Mouse (Mus musculus) intestine, postnatal 0 days (tissue): ENCODE measurements around the gene Zdhhc8. TPM values are rescaled to one million over a fixed set of nuclear protein-coding genes. Genes with fewer than 3 reads are reported as not detected.

Source experiments
- ATAC-seq: fragments of 200-750 bp; cut with Nextera tagmentation; 2 replicates; pipeline ENCODE4 v1.8.0; 2017; ENCODE audit warnings: mild to moderate bottlenecking, moderate TSS enrichment, moderate library complexity
- H3K27ac ChIP-seq: fragments of 300-500 bp; sonication (generic); 2 replicates; pipeline ENCODE4 v1.5.1; 2014; ENCODE audit warnings: mild to moderate bottlenecking, low read depth, low read length, moderate library complexity
- H3K27me3 ChIP-seq: fragments of 300-500 bp; sonication (generic); replicated peaks from 2 replicates; pipeline ENCODE4 v1.6.1; 2014; ENCODE audit warnings: low read length, mixed read lengths; ENCODE audit not compliant: control insufficient read depth, insufficient read depth
- H3K36me3 ChIP-seq: fragments of 300-500 bp; sonication (generic); 2 replicates; pipeline ENCODE4 v1.6.1; 2014; ENCODE audit warnings: mild to moderate bottlenecking, moderate library complexity; ENCODE audit not compliant: control insufficient read depth, insufficient read depth
- H3K4me1 ChIP-seq: fragments of 300-500 bp; sonication (generic); replicated peaks from 2 replicates; pipeline ENCODE4 v1.6.1; 2014; ENCODE audit warnings: antibody characterized with exemption, low read length, mixed read lengths; ENCODE audit not compliant: control insufficient read depth, insufficient read depth
- H3K4me2 ChIP-seq: fragments of 300-500 bp; sonication (generic); replicated peaks from 2 replicates; pipeline ENCODE4 v1.6.1; 2014; ENCODE audit warnings: low read depth, mild to moderate bottlenecking, moderate library complexity
- H3K4me3 ChIP-seq: fragments of 300-500 bp; sonication (generic); 2 replicates; pipeline ENCODE4 v1.5.1; 2014; ENCODE audit warnings: low read depth, low read length
- H3K9ac ChIP-seq: fragments of 300-500 bp; sonication (generic); 2 replicates; pipeline ENCODE4 v1.6.1; 2014; ENCODE audit warnings: mild to moderate bottlenecking, low read depth, low read length
- H3K9me3 ChIP-seq: fragments of 300-500 bp; sonication (generic); 2 replicates; pipeline ENCODE4 v1.6.1; 2016; ENCODE audit warnings: mixed run types; ENCODE audit not compliant: control insufficient read depth
- CTCF ChIP-seq: sonication (generic); IDR thresholded peaks from 2 replicates; pipeline ENCODE4 v1.5.1; 2016; ENCODE audit warnings: low read depth, mild to moderate bottlenecking, control low read depth, antibody characterized with exemption, moderate library complexity
- WGBS: fragments of 180-500 bp; shearing (Covaris S2); extraction: QIAGEN DNeasy Blood & Tissue Kit; methylation state at CpG from one replicate; pipeline ENCODE4 v1.1.7; 2014; 5-methylcytosine and 5-hydroxymethylcytosine counted together
- microRNA counts: library from miRNA; unstranded; fragments of <30 nt; microRNA quantifications from one replicate; lab custom pipeline; 2016
- microRNA-seq: library from miRNA; unstranded; fragments of <30 nt; microRNA quantifications from one replicate; pipeline ENCODE4, GENCODE M21; 2016
- polyA plus RNA-seq: library from polyadenylated mRNA; unstranded; fragments of >200 nt; fragmentation: Nextera tagmentation; extraction: Ambion mirVana; gene quantifications from 2 replicates; pipeline ENCODE4 v1.2.1, GENCODE M21; 2015

Zdhhc8 gene
- polyA plus RNA-seq, 1 experiment from 2014 or later: 4.3 TPM

DNA sequence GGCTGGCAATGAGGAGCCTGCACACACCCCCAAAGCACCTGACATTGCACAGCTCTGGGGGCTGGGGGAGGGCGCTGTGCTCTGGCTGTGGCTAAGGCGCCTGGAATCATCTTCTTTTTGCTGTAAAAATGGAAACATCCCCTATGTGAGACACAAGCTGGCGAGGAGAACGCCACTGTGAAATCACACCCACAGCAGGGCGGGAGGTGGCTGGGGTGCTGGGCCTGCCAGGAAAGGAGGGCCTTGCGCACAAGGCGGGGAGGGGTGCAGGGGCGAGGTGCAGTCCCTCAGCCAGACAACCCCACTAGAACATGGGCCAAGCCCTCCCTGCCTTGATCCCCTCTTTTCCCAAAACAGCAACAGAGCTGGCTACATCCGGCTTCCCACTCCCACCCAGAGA lies 61.7 kb downstream of the Zdhhc8 start:
- no peak for TF ChIP-seq CTCF
- no peaks in the 10 kb centered on the region for H3K27me3 ChIP-seq
- no peaks in the 10 kb centered on the region for H3K9me3 ChIP-seq
- H3K9ac ChIP-seq: no peak overlapping the region
- H3K4me2 ChIP-seq: no peak overlapping the region
- ATAC-seq: no peak
- H3K27ac ChIP-seq: no peak overlapping the region
- H3K4me3 ChIP-seq: no peak overlapping the region
- WGBS: 80% methylated on average over 9 of the region's 9 CpGs
- H3K36me3 ChIP-seq: no peaks in the 10 kb centered on the region
- H3K4me1 ChIP-seq: no peaks in the 10 kb centered on the region

DNA sequence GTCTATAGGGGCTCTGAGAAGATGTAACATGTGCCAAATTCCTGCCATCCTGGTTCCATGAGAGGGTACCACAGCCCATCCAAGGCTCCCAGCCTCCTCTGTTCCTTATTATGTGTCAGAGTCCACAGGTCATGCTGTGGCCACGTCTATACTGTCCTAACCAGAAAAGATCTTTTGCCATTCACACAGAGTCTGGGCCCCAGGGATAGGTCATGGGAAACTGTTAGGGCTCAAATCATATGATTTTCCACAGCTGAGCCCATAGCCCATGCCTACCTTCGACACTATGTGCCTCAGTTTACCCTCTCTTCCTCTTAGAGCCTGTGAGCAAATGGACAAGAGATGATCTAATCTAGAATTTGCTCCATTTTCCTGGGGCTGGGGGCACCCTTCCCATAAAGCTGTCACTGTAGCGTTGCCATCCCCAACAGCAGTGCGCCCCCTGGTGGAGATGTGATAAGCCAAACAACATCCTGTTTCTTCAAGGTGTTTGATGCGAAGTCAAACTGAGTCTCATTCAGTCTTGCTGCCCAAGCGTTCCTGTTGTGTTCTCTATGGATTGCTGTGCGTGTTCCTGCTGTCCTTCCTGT lies 62.6 kb downstream of the Zdhhc8 start:
- no peaks in the 10 kb centered on the region for H3K4me1 ChIP-seq
- ATAC-seq: no peak
- H3K27me3 ChIP-seq: no peaks in the 10 kb centered on the region
- H3K4me3 ChIP-seq: no peak overlapping the region
- TF ChIP-seq CTCF: peak; percentile 99
- H3K9me3 ChIP-seq: no peaks in the 10 kb centered on the region
- H3K9ac ChIP-seq: no peak overlapping the region
- no peak overlapping the region for H3K4me2 ChIP-seq
- WGBS: 12% methylated on average over 7 of the region's 7 CpGs
- no peaks in the 10 kb centered on the region for H3K36me3 ChIP-seq
- no peak overlapping the region for H3K27ac ChIP-seq

MicroRNA genes within 50 kb of the gene (microRNA counts, 519-probe panel; counts per million panel counts)
- microRNA mmu-miR-1306 (lab: Ali Mortazavi, UCI): not detected

Small RNAs within 50 kb of the gene (microRNA-seq; reads per million reads assigned to microRNA genes)
- 0.82 reads per million for gene Gm24572
- gene Mir1306: 89.7 reads per million, percentile 46 among the genes with 10 or more reads in this experiment

Other genes starting within 250 kb of the Zdhhc8 start
- gene Dgcr6, start 182.3 kb downstream of the Zdhhc8 start, polyA plus RNA-seq: 98.4 and 106 TPM in 2 replicates
- 23.2 and 40.9 TPM in 2 replicates for gene Prodh, start 144.9 kb downstream of the Zdhhc8 start, polyA plus RNA-seq
- 1.6 and 1.9 TPM in 2 replicates for gene Rtn4r, start 107.5 kb downstream of the Zdhhc8 start, polyA plus RNA-seq
- gene Ccdc188, start 17.3 kb downstream of the Zdhhc8 start, polyA plus RNA-seq: not detected in 2 replicates
- gene Trmt2a, start 13.5 kb upstream of the Zdhhc8 start, polyA plus RNA-seq: 26.1 and 28.7 TPM in 2 replicates
- gene Ranbp1, start 13.6 kb upstream of the Zdhhc8 start, polyA plus RNA-seq: 229 and 231 TPM in 2 replicates
- gene Gm49776, start 23.2 kb upstream of the Zdhhc8 start, polyA plus RNA-seq: 1.2 and 1.5 TPM in 2 replicates
- 7.1 TPM in 2 replicates for gene Dgcr8, start 54.1 kb upstream of the Zdhhc8 start, polyA plus RNA-seq
- gene Tango2, start 113.0 kb upstream of the Zdhhc8 start, polyA plus RNA-seq: 78.6 and 85.2 TPM in 2 replicates
- gene Arvcf, start 113.0 kb upstream of the Zdhhc8 start, polyA plus RNA-seq: 9.3 and 9.6 TPM in 2 replicates
- gene Txnrd2, start 191.2 kb upstream of the Zdhhc8 start, polyA plus RNA-seq: 24.8 and 25.0 TPM in 2 replicates
- 103 and 107 TPM in 2 replicates for gene Comt, start 191.7 kb upstream of the Zdhhc8 start, polyA plus RNA-seq